Mouse (Mus musculus): ENCODE measurements around the gene Zfp787. TPM values are rescaled to one million over a fixed set of nuclear protein-coding genes. Genes with fewer than 3 reads are reported as not detected.
"Not testable (repeated sequence)": the region's sequence is repeated elsewhere in the genome, so short reads cannot be mapped to it uniquely, and the experiment has no call there.

Gene Zfp787
- total RNA-seq, 2 experiments from 2014 or later: 23.7 to 32.4 TPM

DNA sequence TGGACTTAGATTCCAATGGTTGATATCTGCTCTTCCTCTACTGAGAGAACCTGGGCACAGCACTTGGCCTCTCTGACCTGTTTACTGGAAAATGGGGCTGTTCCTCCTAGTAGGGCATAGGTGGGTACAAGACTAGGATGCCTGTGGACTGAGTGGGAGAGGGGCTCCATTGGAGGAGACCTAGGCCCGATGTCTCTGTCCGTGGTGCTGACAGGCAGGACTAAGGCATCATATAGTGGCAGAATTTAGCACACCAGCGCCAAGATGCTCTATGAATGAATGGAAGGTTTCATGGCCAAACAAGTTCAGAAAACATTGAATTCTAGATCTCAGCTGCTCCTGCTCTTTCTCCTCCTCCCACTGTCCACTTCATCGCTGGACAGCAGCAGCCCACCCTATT lies 25.5 kb downstream of the Zfp787 start:
- no peak for ATAC-seq (replicated peaks; ENCODE audit: poor library complexity, severe bottlenecking)

DNA sequence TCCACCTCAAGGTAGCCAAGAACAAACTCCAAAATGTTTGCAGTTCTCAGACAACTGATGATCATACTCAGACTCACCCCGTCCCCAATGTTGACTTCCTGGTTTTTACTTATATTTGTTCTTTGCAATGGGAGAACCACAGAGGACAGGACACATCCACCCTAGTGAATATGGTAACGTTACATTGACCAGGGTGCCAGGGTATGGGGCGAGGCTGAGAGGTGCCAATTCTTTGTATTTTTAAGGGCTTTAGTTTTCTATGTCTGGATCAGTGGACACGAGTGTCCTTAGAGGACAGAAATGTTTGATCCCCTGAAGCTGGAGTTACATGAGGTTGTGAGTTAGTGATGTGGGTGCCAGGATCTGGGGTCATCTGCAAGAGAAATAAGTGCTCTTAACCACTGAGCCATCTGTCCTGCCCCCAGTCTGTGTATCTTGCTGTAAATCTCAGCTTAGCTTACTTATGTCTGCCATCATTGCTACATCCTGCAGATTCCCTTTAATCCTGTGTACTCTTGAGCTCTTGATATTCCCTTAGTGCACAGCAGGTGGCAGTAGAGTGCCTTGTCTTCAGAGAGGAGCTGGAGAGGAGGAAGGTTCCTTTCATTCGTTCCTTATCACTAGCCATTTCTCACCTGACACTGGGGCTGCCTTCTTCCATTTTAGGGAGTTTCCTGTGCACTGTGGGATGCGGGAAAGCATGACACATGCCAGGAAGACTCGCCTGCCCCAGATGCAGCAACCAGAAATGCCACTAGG lies 28.9 kb downstream of the Zfp787 start:
- peak; percentile 92 for ATAC-seq (replicated peaks; ENCODE audit: poor library complexity, severe bottlenecking)

DNA sequence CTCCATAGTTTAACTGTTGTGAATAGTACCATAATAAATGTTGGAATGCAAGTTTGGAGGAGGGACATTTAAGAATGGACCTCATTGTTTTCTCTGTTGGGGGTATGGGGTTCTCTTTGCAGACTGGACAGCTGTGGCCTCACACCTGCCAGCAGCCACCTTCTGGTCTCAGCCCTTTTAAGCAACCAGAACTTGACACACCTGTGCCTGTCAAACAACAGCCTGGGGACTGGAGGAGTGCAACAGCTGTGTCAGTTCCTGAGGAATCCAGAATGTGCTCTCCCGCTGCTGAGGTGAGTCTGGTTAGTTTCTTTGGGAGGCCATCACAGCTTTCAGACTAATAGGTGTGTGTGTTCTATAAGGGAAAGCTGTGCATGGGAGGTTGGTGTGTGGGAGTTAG lies 34.7 kb downstream of the Zfp787 start:
- not testable (repeated sequence) for ATAC-seq (replicated peaks; ENCODE audit: poor library complexity, severe bottlenecking)

DNA sequence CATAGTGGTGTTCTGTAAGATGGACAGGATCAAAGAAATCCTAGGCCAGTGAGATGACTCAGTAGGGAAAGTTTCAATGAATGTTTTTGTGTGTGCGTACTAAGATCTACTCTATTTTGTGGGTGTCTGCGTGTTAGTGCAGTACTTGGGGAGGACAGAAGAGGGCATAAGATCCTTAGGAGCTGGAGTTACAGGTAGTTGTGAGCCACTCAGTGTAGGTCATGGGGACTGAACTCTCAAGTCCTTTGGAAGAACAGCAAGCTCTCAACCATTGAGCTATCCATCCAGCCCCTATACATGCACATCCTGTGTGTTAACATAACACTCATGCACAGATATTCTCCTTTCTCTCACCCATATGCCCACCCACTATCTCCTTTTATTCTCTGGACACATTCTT lies 35.7 kb downstream of the Zfp787 start:
- peak; percentile 57; the same call in 1 of the 2 replicates for ATAC-seq (replicated peaks; ENCODE audit: poor library complexity, severe bottlenecking)

DNA sequence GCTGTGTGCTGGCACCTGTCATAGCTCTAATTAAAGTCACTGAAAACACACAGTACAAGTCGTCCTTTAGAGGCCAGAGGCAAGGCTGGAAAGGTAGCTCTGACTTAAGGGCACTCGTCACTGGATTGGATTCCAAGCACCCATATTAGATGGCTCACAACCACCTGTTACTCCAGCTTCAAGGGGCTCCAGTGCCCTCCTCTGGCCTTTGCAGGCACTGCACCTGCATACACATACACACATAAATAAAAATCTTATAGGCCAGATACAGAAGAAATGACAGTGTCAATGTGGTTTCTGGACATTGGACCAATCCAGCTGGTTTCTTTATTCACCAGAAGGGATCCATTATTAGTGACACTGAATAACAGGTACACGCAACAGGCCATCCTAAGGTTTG lies 36.3 kb downstream of the Zfp787 start:
- ATAC-seq (replicated peaks; ENCODE audit: poor library complexity, severe bottlenecking): no peak

Other genes starting within 250 kb of the Zfp787 start
- not detected in 2 replicates for gene Vmn1r65, start 145.0 kb downstream of the Zfp787 start, total RNA-seq (2014; fragmentation: Nextera tagmentation)
- not detected in 2 replicates for gene Vmn1r65, start 145.0 kb downstream of the Zfp787 start, total RNA-seq (2017)
- gene Nlrp4c, start 110.8 kb downstream of the Zfp787 start, total RNA-seq (2014; fragmentation: Nextera tagmentation): not detected in 2 replicates
- gene Nlrp4c, start 110.8 kb downstream of the Zfp787 start, total RNA-seq (2017): not detected in 2 replicates
- gene Zfp444, start 16.2 kb upstream of the Zfp787 start, total RNA-seq (2014; fragmentation: Nextera tagmentation): 11.6 and 14.7 TPM in 2 replicates
- 20.1 and 23.3 TPM in 2 replicates for gene Zfp444, start 16.2 kb upstream of the Zfp787 start, total RNA-seq (2017)
- not detected in 2 replicates for gene Galp, start 41.1 kb upstream of the Zfp787 start, total RNA-seq (2014; fragmentation: Nextera tagmentation)
- gene Galp, start 41.1 kb upstream of the Zfp787 start, total RNA-seq (2017): not detected in 2 replicates
- not detected in 2 replicates for gene Zscan5b, start 66.3 kb upstream of the Zfp787 start, total RNA-seq (2014; fragmentation: Nextera tagmentation)
- gene Zscan5b, start 66.3 kb upstream of the Zfp787 start, total RNA-seq (2017): not detected in 2 replicates
- not detected in 2 replicates for gene Epp13, start 96.7 kb upstream of the Zfp787 start, total RNA-seq (2014; fragmentation: Nextera tagmentation)
- not detected in 2 replicates for gene Epp13, start 96.7 kb upstream of the Zfp787 start, total RNA-seq (2017)
- 3.7 and 3.8 TPM in 2 replicates for gene Zfp667, start 130.6 kb upstream of the Zfp787 start, total RNA-seq (2014; fragmentation: Nextera tagmentation)
- 1.4 and 2.8 TPM in 2 replicates for gene Zfp667, start 130.6 kb upstream of the Zfp787 start, total RNA-seq (2017)
- gene Zfp583, start 175.3 kb upstream of the Zfp787 start, total RNA-seq (2014; fragmentation: Nextera tagmentation): 2.5 and 8.0 TPM in 2 replicates
- gene Zfp583, start 175.3 kb upstream of the Zfp787 start, total RNA-seq (2017): 1.3 and 2.1 TPM in 2 replicates
- gene Gm3854, start 187.8 kb upstream of the Zfp787 start, total RNA-seq (2014; fragmentation: Nextera tagmentation): 0.96 and 1.8 TPM in 2 replicates
- 0.31 TPM in 1 of 2 replicates, not detected in the other for gene Gm3854, start 187.8 kb upstream of the Zfp787 start, total RNA-seq (2017)
- gene Zfp78, start 207.3 kb upstream of the Zfp787 start, total RNA-seq (2014; fragmentation: Nextera tagmentation): 1.8 and 2.9 TPM in 2 replicates
- 0.88 and 2.6 TPM in 2 replicates for gene Zfp78, start 207.3 kb upstream of the Zfp787 start, total RNA-seq (2017)
- gene Zfp28, start 227.3 kb upstream of the Zfp787 start, total RNA-seq (2014; fragmentation: Nextera tagmentation): 1.9 and 2.0 TPM in 2 replicates
- 1.0 and 2.0 TPM in 2 replicates for gene Zfp28, start 227.3 kb upstream of the Zfp787 start, total RNA-seq (2017)
- not detected in 2 replicates for gene Smim17, start 242.7 kb upstream of the Zfp787 start, total RNA-seq (2014; fragmentation: Nextera tagmentation)
- not detected in 2 replicates for gene Smim17, start 242.7 kb upstream of the Zfp787 start, total RNA-seq (2017)

Measured in granulocyte monocyte progenitor cell, adult 5-6 weeks (primary cell).